Mouse (Mus musculus): ENCODE data around the gene Usp17ld. TPM values are rescaled to one million over a fixed set of nuclear protein-coding genes. Genes with fewer than 3 reads are reported as not detected.

The Usp17ld gene
- polyA plus RNA-seq (2012; ENCODE audit: low replicate concordance), result not detected in 2 replicates

DNA sequence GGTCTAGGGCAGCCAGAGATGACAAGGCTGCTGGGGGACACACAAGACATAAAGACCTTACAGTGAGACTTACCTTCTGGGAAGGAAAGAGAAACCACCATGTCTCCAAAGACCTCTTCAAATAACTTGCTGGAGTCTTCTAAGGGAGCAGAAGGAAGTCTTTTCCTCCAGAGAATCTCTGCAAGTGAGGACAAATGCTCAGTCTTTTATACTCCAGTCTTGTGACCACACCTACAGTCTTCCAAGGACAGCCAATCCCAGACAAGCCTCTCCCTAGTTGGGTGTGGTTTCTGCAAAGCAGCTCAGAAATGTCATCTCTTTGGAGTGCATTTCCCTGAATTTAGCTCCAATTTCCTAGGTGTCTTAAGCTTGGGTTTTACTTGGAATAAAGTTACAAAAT lies at the start of gene Usp17ld:
Usp17ld (minus strand) TSS at position 101 of the 400 bp plus-strand sequence.

DNA sequence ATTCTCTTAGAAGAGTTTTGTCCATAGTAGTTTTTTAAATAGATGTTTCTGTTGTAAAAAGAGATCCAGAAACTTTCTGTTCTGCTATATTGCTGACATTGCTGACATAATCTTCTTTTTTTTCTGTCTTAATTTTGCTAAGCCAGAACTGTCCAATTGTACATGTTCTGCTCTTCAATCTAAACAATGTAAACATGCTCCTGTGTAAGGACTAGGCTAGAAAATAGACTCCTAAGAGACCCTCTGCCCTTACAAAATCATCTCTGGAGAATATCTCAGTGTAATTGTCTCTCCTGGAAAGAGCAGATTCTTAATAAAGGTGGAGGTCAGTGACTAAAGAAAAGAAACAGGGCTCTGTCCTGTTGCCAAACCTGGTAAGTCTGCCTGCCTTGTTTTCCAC lies 35.6 kb downstream of the Usp17ld start, which contains the start of gene Olfr594:
Olfr594 (plus strand) TSS at position 301 of the 400 bp plus-strand sequence.

DNA sequence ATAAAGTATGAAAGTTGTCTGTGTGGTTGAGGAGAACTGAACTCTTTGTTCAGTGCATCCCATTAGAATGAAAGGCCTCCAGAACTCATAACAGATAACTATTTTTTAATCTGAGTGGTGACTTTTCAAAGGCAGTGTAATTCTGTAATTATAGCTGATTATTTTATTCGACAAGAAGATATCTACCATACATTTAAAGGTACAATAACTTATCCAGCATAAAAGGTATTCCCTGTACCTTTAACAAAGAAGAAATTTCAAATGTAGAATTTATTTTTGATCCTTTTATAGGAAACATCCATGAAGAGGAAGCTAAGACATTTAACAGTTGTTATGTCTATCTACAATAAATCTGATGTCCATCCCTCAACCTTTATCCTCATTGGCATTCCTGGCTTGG lies 40.7 kb downstream of the Usp17ld start, which contains the start of gene Olfr593:
Olfr593 (plus strand) TSS at position 301 of the 400 bp plus-strand sequence.

Other genes with a start within 250 kb of the Usp17ld start
- gene Olfr582, start 214.5 kb downstream of the Usp17ld start, polyA plus RNA-seq (2012; ENCODE audit: low replicate concordance), result not detected in 2 replicates
- not detected in 2 replicates for gene Olfr583, start 201.2 kb downstream of the Usp17ld start, polyA plus RNA-seq (2012; ENCODE audit: low replicate concordance)
- gene Olfr584, start 170.6 kb downstream of the Usp17ld start, polyA plus RNA-seq (2012; ENCODE audit: low replicate concordance), result not detected in 2 replicates
- not detected in 2 replicates for gene Olfr585, start 154.8 kb downstream of the Usp17ld start, polyA plus RNA-seq (2012; ENCODE audit: low replicate concordance)
- gene Olfr586, start 126.9 kb downstream of the Usp17ld start, polyA plus RNA-seq (2012; ENCODE audit: low replicate concordance), result not detected in 2 replicates
- not detected in 2 replicates for gene Olfr588-ps1, start 111.6 kb downstream of the Usp17ld start, polyA plus RNA-seq (2012; ENCODE audit: low replicate concordance)
- not detected in 2 replicates for gene Olfr589, start 96.1 kb downstream of the Usp17ld start, polyA plus RNA-seq (2012; ENCODE audit: low replicate concordance)
- not detected in 2 replicates for gene Olfr591, start 74.2 kb downstream of the Usp17ld start, polyA plus RNA-seq (2012; ENCODE audit: low replicate concordance)
- not detected in 2 replicates for gene Olfr592, start 67.7 kb downstream of the Usp17ld start, polyA plus RNA-seq (2012; ENCODE audit: low replicate concordance)
- not detected in 2 replicates for gene Olfr593, start 40.6 kb downstream of the Usp17ld start, polyA plus RNA-seq (2012; ENCODE audit: low replicate concordance)
- gene Olfr594, start 35.5 kb downstream of the Usp17ld start, polyA plus RNA-seq (2012; ENCODE audit: low replicate concordance), result not detected in 2 replicates
- not detected in 2 replicates for gene Olfr596, start 53.1 kb upstream of the Usp17ld start, polyA plus RNA-seq (2012; ENCODE audit: low replicate concordance)
- gene Olfr597, start 63.8 kb upstream of the Usp17ld start, polyA plus RNA-seq (2012; ENCODE audit: low replicate concordance), result not detected in 2 replicates
- gene Olfr598, start 71.1 kb upstream of the Usp17ld start, polyA plus RNA-seq (2012; ENCODE audit: low replicate concordance), result not detected in 2 replicates
- not detected in 2 replicates for gene Olfr599, start 83.4 kb upstream of the Usp17ld start, polyA plus RNA-seq (2012; ENCODE audit: low replicate concordance)
- 0.05 TPM in 1 of 2 replicates, not detected in the other for gene Olfr600, start 97.2 kb upstream of the Usp17ld start, polyA plus RNA-seq (2012; ENCODE audit: low replicate concordance)
- not detected in 2 replicates for gene Olfr601, start 110.2 kb upstream of the Usp17ld start, polyA plus RNA-seq (2012; ENCODE audit: low replicate concordance)
- not detected in 2 replicates for gene Olfr603, start 133.7 kb upstream of the Usp17ld start, polyA plus RNA-seq (2012; ENCODE audit: low replicate concordance)
- gene Usp17lc, start 162.6 kb upstream of the Usp17ld start, polyA plus RNA-seq (2012; ENCODE audit: low replicate concordance), result not detected in 2 replicates
- gene Olfr605, start 192.9 kb upstream of the Usp17ld start, polyA plus RNA-seq (2012; ENCODE audit: low replicate concordance), result not detected in 2 replicates
- not detected in 2 replicates for gene Olfr606, start 196.5 kb upstream of the Usp17ld start, polyA plus RNA-seq (2012; ENCODE audit: low replicate concordance)
- gene Olfr607, start 211.6 kb upstream of the Usp17ld start, polyA plus RNA-seq (2012; ENCODE audit: low replicate concordance), result not detected in 2 replicates
- not detected in 2 replicates for gene Olfr608, start 217.4 kb upstream of the Usp17ld start, polyA plus RNA-seq (2012; ENCODE audit: low replicate concordance)
- not detected in 2 replicates for gene Olfr609, start 245.6 kb upstream of the Usp17ld start, polyA plus RNA-seq (2012; ENCODE audit: low replicate concordance)